Mouse (Mus musculus) midbrain, embryonic 13.5 days (tissue): ENCODE measurements around the gene Orai2. TPM values are rescaled to one million over a fixed set of nuclear protein-coding genes. Genes with fewer than 3 reads are reported as not detected.
"Not testable (repeated sequence)": the region's sequence is repeated elsewhere in the genome, so short reads cannot be mapped to it uniquely, and the experiment has no call there.

Experiments
- ATAC-seq: fragments of 200-750 bp; cut with Nextera tagmentation; 2 replicates; pipeline ENCODE4 v1.8.0; 2017; ENCODE audit warnings: mild to moderate bottlenecking, moderate TSS enrichment, moderate library complexity
- H3K27ac ChIP-seq: fragments of 300-500 bp; sonication (generic); 2 replicates; pipeline ENCODE4 v1.5.1; 2015; ENCODE audit warnings: inconsistent platforms, mild to moderate bottlenecking, moderate library complexity
- H3K27me3 ChIP-seq: fragments of 300-500 bp; sonication (generic); 2 replicates; pipeline ENCODE4 v1.6.1; 2015; ENCODE audit warnings: mild to moderate bottlenecking, inconsistent platforms
- H3K36me3 ChIP-seq: fragments of 300-500 bp; sonication (generic); 2 replicates; pipeline ENCODE4 v1.6.1; 2015; ENCODE audit warnings: mild to moderate bottlenecking, inconsistent platforms
- H3K4me1 ChIP-seq: fragments of 300-500 bp; sonication (generic); replicated peaks from 2 replicates; pipeline ENCODE4 v1.6.1; 2015; ENCODE audit warnings: inconsistent platforms
- H3K4me2 ChIP-seq: fragments of 300-500 bp; sonication (generic); replicated peaks from 2 replicates; pipeline ENCODE4 v1.6.1; 2015; ENCODE audit warnings: moderate library complexity, mild to moderate bottlenecking, inconsistent platforms
- H3K4me3 ChIP-seq: fragments of 300-500 bp; sonication (generic); replicated peaks from 2 replicates; pipeline ENCODE4 v1.5.1; 2015; ENCODE audit warnings: mild to moderate bottlenecking, inconsistent platforms
- H3K9ac ChIP-seq: fragments of 300-500 bp; sonication (generic); replicated peaks from 2 replicates; pipeline ENCODE4 v1.6.1; 2015; ENCODE audit warnings: mild to moderate bottlenecking, inconsistent platforms
- H3K9me3 ChIP-seq: fragments of 300-500 bp; sonication (generic); 2 replicates; pipeline ENCODE4 v1.6.1; 2016; ENCODE audit warnings: mild to moderate bottlenecking, inconsistent platforms
- WGBS: fragments of 180-500 bp; shearing (Covaris S2); methylation state at CpG from one replicate; pipeline ENCODE4 v1.1.7; 2015; 5-methylcytosine and 5-hydroxymethylcytosine counted together
- polyA plus RNA-seq: library from polyadenylated mRNA; unstranded; fragments of >200 nt; fragmentation: Nextera tagmentation; extraction: Ambion mirVana; gene quantifications from 2 replicates; pipeline ENCODE4 v1.2.1, GENCODE M21; 2015

Gene Orai2
- polyA plus RNA-seq, 1 experiment from 2014 or later, result 30.6 TPM

DNA sequence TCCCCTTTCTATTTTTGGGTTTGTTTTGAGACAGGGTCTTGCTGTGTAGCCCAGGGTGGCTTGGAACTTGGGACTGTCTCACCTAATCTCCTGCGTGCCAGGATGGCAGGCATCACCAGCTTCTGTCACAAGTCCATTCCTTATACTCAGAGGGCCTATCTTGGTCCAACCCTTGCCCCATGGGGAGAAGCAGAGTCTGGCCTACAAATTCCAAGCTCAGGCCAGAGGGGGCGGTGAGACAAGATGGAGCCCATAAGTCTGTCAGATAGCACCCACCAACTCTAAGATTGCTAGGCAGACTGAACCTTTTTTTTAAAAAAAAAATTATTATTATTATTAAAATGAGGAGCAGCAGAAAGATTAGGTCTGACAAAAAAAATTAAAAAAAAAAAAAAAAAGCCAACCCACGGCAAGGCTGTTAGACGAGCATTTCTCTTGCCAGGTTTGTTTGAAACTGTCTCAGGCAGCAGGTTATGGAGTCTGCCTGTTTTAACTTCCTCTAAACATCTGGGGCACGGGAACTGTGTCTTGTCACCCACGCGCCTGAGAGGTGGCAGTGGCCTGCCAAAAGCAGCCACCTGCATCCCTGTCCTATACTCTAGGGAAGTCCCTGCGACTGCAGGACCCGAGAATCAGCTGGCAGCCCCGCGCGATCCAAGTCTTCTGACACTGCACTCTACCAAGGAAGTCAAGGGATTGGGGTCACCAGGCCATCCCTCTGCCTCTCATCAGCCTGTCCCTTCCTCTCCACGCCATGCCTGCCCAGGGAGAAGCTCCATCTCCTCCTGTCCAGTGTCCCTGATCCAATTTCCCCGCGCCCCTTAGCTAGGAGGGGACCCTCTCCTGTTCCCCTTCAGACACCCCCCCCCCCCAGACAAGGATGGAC, 644 bp downstream of the Orai2 start:
- Histone ChIP-seq H3K27ac (peak overlapping the region; percentile 76), H3K4me1 (peaks cover 31% of the 10 kb centered on the region), H3K9me3 (no peaks in the 10 kb centered on the region), H3K9ac (peak overlapping the region; percentile 80), H3K36me3 (peaks cover 13% of the 10 kb centered on the region), H3K4me3 (peak overlapping the region; percentile 65), H3K27me3 (0 out of 2 replicates have a peak, but pooled peaks cover 11% of the 10 kb centered on the region), H3K4me2 (peak overlapping the region; percentile 84)
- ATAC-seq, result peak; percentile 61; the same call in 1 of the 2 replicates
- 10% methylated on average over 15 of the region's 15 CpGs for WGBS

DNA sequence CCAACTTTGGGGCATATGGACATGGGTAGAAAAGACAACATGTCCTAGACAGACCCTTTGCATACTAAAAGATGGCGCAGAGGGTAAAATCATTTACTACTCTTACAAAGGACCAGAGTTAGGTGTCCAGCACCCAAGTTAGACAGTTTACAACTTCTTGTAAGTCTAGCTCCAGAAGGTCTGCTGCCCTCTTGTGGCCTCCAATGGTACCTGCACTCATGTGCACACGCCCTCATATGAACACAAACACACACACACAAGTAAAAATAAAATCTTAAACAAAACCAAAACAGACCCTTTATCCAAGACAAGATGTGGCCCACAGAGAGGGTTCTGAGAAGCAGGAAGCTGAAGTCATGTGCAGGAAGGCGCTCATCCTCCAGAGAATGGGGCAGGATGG, 2.4 kb downstream of the Orai2 start:
- ATAC-seq, result no peak
- H3K36me3 ChIP-seq, result peaks cover 15% of the 10 kb centered on the region
- H3K27me3 ChIP-seq, result 0 out of 2 replicates have a peak, but pooled peaks cover 11% of the 10 kb centered on the region
- no peak overlapping the region for H3K27ac ChIP-seq
- H3K4me2 ChIP-seq, result no peak overlapping the region
- H3K9me3 ChIP-seq, result no peaks in the 10 kb centered on the region
- peaks cover 27% of the 10 kb centered on the region for H3K4me1 ChIP-seq
- no peak overlapping the region for H3K9ac ChIP-seq
- WGBS, result 93% methylated on average over 3 of the region's 3 CpGs
- no peak overlapping the region for H3K4me3 ChIP-seq

DNA sequence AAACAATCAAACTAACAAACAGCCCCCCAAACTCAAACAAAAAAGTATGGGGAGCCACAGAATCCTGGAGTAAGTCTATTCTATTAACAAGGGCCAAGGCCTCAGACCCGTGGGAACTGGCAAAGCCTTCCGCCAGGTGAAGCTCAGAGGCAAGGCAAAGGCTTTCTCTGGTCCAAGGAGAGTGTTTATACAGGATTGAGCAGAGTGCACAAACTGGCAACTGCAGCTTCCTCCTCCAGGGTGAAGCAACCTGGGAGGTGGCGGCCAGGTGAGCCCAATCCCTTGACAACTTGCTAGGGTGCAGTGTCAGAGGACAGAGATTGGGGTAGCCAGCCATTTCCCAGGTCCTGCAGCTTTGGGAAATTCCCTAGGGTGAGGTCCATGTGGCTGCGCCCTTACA, 3.2 kb downstream of the Orai2 start:
- Histone ChIP-seq H3K4me2 (no peak overlapping the region), H3K4me3 (no peak overlapping the region), H3K36me3 (peaks cover 17% of the 10 kb centered on the region), H3K27ac (no peak overlapping the region), H3K9ac (no peak overlapping the region), H3K27me3 (0 out of 2 replicates have a peak, but pooled peaks cover 6% of the 10 kb centered on the region), H3K4me1 (peaks cover 27% of the 10 kb centered on the region), H3K9me3 (no peaks in the 10 kb centered on the region)
- ATAC-seq, result no peak
- 90% methylated on average over 4 of the region's 4 CpGs for WGBS

DNA sequence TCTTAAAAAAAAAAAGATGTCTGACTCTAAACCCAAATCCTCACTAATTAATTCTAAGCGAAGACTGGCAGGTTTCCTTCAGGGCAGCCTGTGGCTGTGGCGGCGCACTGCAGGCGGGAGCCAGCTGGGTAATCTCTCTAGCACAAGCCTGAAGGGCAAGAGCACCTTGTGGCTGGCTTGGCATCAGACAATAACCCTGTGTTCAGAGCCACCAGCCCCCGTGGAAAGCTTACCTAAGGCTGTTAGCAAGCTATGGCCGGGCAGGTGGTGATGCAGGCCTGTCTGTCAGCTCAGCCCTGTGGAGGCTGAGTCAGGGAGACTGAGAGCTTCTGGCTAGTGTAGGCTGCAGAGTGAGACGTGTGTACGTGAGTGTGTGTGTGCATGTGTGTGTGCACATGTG, 5.3 kb downstream of the Orai2 start:
- Histone ChIP-seq H3K4me2 (no peak overlapping the region), H3K4me1 (peaks cover 15% of the 10 kb centered on the region), H3K27ac (peak overlapping the region; percentile 48), H3K9me3 (no peaks in the 10 kb centered on the region), H3K27me3 (no peaks in the 10 kb centered on the region), H3K4me3 (no peak overlapping the region), H3K36me3 (peaks cover 25% of the 10 kb centered on the region), H3K9ac (no peak overlapping the region; the same call in 1 of the 2 replicates)
- 73% methylated on average over 8 of the region's 8 CpGs for WGBS
- no peak; the same call in 1 of the 2 replicates for ATAC-seq

DNA sequence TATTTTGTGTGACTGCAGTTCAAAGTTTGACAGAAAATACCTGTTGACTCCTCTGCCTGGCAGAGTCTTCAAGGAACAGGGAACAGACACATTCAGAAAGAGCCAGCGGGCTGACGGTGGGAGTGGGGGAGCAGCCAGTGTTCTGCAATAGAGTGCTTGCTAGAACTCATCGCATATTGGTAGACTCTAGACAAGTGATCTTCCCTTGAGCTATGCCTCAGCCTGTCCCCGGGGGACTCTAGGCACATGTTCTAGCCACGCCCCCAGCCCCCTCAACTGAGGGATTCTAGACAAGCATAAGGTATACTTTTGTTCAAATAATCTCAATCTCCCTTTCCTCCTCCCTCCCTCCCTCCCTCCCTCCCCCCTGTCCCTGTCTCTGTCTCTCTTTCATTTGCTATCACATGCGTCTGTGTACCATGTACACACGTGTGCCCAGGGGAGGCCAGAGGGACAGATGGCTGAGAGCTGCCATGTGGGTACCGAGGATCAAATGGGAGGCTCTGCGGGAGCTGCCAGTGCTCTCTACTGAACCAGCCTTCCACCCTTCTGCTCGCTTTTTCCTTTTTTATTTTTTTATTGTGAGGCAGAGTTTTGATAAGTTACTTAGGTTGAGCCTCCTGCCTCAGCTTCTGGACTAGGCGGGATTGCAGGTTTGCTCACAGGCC, 6.6 kb downstream of the Orai2 start:
- peak; percentile 67 for ATAC-seq
- peaks cover 11% of the 10 kb centered on the region; the same call in 1 of the 2 replicates for H3K4me1 ChIP-seq
- no peak overlapping the region for H3K9ac ChIP-seq
- no peaks in the 10 kb centered on the region for H3K27me3 ChIP-seq
- 71% methylated on average over 11 of the region's 11 CpGs for WGBS
- H3K27ac ChIP-seq, result 0 out of 2 replicates have a peak overlapping the region, but pooled peaks have one; percentile 51
- H3K4me2 ChIP-seq, result no peak overlapping the region
- no peaks in the 10 kb centered on the region for H3K9me3 ChIP-seq
- peaks cover 28% of the 10 kb centered on the region for H3K36me3 ChIP-seq
- H3K4me3 ChIP-seq, result no peak overlapping the region

DNA sequence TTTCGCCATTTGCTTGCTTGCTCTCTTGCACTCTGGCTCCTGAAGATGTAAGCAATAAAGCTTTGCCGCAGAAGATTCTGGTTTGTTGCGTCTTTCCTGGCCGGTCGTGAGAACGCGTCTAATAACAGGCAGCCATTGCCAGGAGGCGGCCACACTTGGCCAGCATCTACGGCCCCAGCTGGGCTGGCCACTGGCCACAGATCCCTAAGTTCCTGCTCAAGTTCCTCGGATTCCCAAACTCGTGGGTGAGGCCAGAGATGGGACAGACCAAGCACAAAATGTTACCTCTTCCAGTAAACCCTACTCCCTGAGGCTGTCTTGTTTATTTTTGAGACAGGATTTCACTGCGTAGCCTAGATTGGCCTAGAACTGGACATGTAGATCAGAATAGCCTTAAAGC, 10.4 kb downstream of the Orai2 start:
- not testable (repeated sequence) for H3K27ac ChIP-seq, H3K27me3 ChIP-seq, H3K9me3 ChIP-seq, H3K9ac ChIP-seq, H3K4me3 ChIP-seq, ATAC-seq, H3K4me2 ChIP-seq, H3K4me1 ChIP-seq
- H3K36me3 ChIP-seq, result peaks cover 15% of the 10 kb centered on the region
- WGBS, result 90% methylated on average over 11 of the region's 12 CpGs

- Histone ChIP-seq H3K9me3 (no peaks in the 10 kb centered on the region), H3K36me3 (peaks cover 9% of the 10 kb centered on the region), H3K4me1 (no peaks in the 10 kb centered on the region), H3K27me3 (no peaks in the 10 kb centered on the region), H3K9ac (no peak overlapping the region), H3K4me3 (no peak overlapping the region), H3K27ac (no peak overlapping the region), H3K4me2 (no peak overlapping the region)
- WGBS, result 84% methylated on average over 5 of the region's 5 CpGs
- no peak for ATAC-seq
Observed at GRCm38 (mm10) chr5:136155399-136155798, 15.1 kb downstream of the Orai2 start.

DNA sequence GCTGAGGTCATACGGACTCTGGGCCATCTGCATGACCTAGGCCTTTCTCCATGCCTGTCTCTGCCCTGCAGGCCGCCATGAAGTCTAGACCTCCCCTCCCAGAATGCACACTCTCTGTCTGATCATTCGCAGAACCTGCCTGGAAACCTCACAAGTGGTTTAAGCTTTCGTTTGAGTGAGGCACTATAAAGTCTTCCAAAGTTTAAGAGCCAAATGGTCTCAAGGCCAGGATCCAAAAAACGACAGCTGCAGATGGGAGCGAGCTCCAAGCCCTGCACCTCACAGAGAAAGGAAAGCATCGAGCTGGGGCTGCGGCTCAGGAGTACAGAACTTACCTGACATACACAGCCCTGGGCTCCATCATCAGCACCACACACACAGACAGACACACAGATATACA, 18.1 kb downstream of the Orai2 start:
- Histone ChIP-seq H3K27ac (no peak overlapping the region), H3K9ac (no peak overlapping the region), H3K4me2 (no peak overlapping the region), H3K9me3 (no peaks in the 10 kb centered on the region), H3K27me3 (no peaks in the 10 kb centered on the region), H3K4me3 (no peak overlapping the region), H3K4me1 (no peaks in the 10 kb centered on the region), H3K36me3 (peaks cover 5% of the 10 kb centered on the region)
- WGBS, result 88% methylated on average over 8 of the region's 8 CpGs
- ATAC-seq, result no peak

GRCm38 (mm10) chr5:136149134-136149576, 21.4 kb downstream of the Orai2 start:
- 75% methylated on average over 5 of the region's 5 CpGs for WGBS
- not testable (repeated sequence) for H3K9me3 ChIP-seq, H3K4me1 ChIP-seq, H3K27me3 ChIP-seq, H3K27ac ChIP-seq, H3K4me2 ChIP-seq, H3K4me3 ChIP-seq, H3K36me3 ChIP-seq, H3K9ac ChIP-seq
- ATAC-seq, result 0 out of 2 replicates have a peak, but pooled peaks have one; percentile 24

DNA sequence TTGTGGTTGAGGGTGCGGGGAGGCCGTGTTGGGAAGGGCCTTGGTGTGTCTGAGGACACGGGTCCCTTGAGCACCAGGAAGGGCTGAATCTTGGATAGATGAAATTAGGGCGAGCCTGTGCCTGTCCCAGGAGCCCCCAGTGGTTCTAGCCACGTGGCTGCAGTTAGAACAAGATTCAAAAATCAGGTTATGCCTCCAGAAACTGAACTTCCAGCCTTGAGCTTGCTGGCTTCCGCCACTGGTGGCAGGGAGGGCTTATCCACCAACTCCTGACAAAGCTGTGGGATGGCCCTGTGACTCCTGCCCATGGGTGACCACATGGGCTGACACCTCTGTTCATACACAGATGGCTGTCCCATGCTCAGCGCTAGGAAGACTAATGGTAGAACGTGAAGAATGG, 22.8 kb downstream of the Orai2 start:
- no peak for ATAC-seq
- peaks cover under 1% of the 10 kb centered on the region; the same call in 1 of the 2 replicates for H3K36me3 ChIP-seq
- WGBS, result 69% methylated on average over 8 of the region's 8 CpGs

DNA sequence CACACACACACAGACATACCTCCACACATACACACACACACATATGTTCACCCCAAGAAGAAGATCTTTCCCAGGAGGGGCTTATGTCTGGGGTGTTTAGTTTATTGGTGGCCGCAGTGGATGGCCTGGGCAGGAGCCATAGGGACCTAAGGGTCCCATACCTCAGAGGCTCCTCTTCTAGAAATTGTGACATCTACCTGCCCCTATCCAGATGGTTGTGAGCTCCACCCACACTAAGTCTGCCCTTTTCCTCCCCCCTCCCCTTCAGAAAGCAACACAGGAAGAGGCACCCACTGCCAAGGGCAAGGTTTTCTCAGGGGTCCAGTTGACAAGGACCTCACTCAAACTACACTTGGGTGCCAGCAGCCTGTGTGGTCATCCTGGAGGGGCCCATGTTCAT, 23.6 kb downstream of the Orai2 start:
- no peak overlapping the region for H3K4me2 ChIP-seq
- no peak overlapping the region for H3K4me3 ChIP-seq
- H3K9ac ChIP-seq, result no peak overlapping the region
- peaks cover 9% of the 10 kb centered on the region for H3K36me3 ChIP-seq
- H3K4me1 ChIP-seq, result no peaks in the 10 kb centered on the region
- no peak overlapping the region for H3K27ac ChIP-seq
- 89% methylated on average over 1 of the region's 1 CpGs for WGBS
- ATAC-seq, result no peak
- no peaks in the 10 kb centered on the region for H3K9me3 ChIP-seq
- H3K27me3 ChIP-seq, result no peaks in the 10 kb centered on the region

More for the DNA sequence above, 22.8 kb downstream of the Orai2 start:
- H3K27me3 ChIP-seq, result no peaks in the 10 kb centered on the region
- H3K27ac ChIP-seq, result no peak overlapping the region
- H3K9ac ChIP-seq, result no peak overlapping the region
- no peaks in the 10 kb centered on the region for H3K9me3 ChIP-seq
- H3K4me1 ChIP-seq, result no peaks in the 10 kb centered on the region
- H3K4me3 ChIP-seq, result no peak overlapping the region
- H3K4me2 ChIP-seq, result no peak overlapping the region
